Mouse (Mus musculus) ES-Bruce4 (cell line): ENCODE data around the gene Adipoq. TPM values are rescaled to one million over a fixed set of nuclear protein-coding genes. Genes with fewer than 3 reads are reported as not detected.

Experiments
- H3K27ac ChIP-seq: 2 replicates; pipeline ENCODE4 v1.5.1; 2012; ENCODE audit warnings: low read length, inconsistent platforms; ENCODE audit not compliant: insufficient read depth
- H3K27me3 ChIP-seq: 2 replicates; pipeline ENCODE4 v1.6.1; 2012; ENCODE audit warnings: mild to moderate bottlenecking, low read length, inconsistent platforms; ENCODE audit not compliant: control insufficient read depth, poor library complexity, insufficient read depth, severe bottlenecking
- H3K36me3 ChIP-seq: 2 replicates; pipeline ENCODE4 v1.6.1; 2012; ENCODE audit warnings: inconsistent platforms, mild to moderate bottlenecking, low read length, moderate library complexity; ENCODE audit not compliant: control insufficient read depth, poor library complexity, insufficient read depth, severe bottlenecking
- H3K4me1 ChIP-seq: one replicate; pipeline ENCODE4 v1.8.1; 2011; ENCODE audit warnings: low read length; ENCODE audit not compliant: control insufficient read depth, insufficient read depth
- H3K4me3 ChIP-seq: 2 replicates; pipeline ENCODE4 v1.5.1; 2011; ENCODE audit warnings: low read depth, mild to moderate bottlenecking, low read length
- H3K9ac ChIP-seq: 2 replicates; pipeline ENCODE4 v1.6.1; 2012; ENCODE audit warnings: low read depth, mild to moderate bottlenecking, inconsistent platforms; ENCODE audit not compliant: poor library complexity, severe bottlenecking
- H3K9me3 ChIP-seq: replicated peaks from 2 replicates; pipeline ENCODE4 v1.6.1; 2012; ENCODE audit warnings: mild to moderate bottlenecking, low read length, inconsistent platforms; ENCODE audit not compliant: control insufficient read depth, poor library complexity, insufficient read depth, severe bottlenecking
- CTCF ChIP-seq: IDR thresholded peaks from one replicate; pipeline ENCODE4 v1.8.1; 2011; ENCODE audit warnings: low read depth, low read length
- EP300 ChIP-seq: IDR thresholded peaks from 2 replicates; pipeline ENCODE4 v1.6.1; 2011; ENCODE audit warnings: low read depth, low read length; ENCODE audit not compliant: insufficient read depth
- POLR2A ChIP-seq: IDR thresholded peaks from one replicate; pipeline ENCODE4 v1.8.1; 2011; ENCODE audit warnings: low read length; ENCODE audit not compliant: insufficient read depth
- polyA plus RNA-seq: library from polyadenylated mRNA; stranded (reverse); fragments of >200 nt; gene quantifications from 2 replicates; pipeline ENCODE4 v1.2.4, GENCODE M21; 2011; ENCODE audit warnings: low read depth; ENCODE audit not compliant: missing spikeins, insufficient read depth, insufficient read length

Gene Adipoq
- polyA plus RNA-seq, 1 experiment: not detected

DNA sequence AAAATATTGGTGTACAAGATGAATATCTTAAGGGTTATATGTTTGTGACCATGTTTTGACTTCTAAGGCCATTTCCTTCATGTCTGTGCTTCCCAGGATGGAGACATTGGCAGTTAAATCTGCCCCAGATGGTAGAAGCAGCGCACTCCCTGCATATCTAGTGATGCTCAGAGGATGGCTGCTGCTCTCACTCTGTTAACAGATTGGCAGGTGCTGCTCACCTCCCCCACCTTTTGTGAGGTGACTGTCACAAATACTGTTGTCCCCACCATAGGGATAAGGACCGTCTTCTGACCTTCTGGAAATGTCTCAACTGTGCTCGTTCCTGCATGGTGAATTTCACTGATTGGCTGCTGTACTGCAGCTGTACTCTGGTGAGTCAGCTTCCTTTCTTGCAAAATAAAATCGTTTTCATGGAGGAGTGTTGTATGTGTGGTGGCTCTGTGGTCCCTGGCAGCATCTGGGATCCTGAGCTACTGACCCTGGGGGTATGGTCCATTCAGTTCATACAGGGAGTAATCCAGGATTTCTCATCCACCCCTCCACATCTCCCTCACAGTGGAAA, 9.8 kb upstream of the Adipoq start:
- Histone ChIP-seq H3K27ac (no peak overlapping the region), H3K4me3 (no peak overlapping the region), H3K27me3 (no peaks in the 10 kb centered on the region), H3K9ac (no peak overlapping the region), H3K36me3 (no peaks in the 10 kb centered on the region), H3K9me3 (no peaks in the 10 kb centered on the region), H3K4me1 (no peaks in the 10 kb centered on the region)
- TF ChIP-seq POLR2A (no peak), CTCF (no peak), EP300 (no peak)

GRCm38 (mm10) chr16:23140911-23141310, 5.4 kb upstream of the Adipoq start:
- no peaks in the 10 kb centered on the region for H3K9me3 ChIP-seq
- H3K27ac ChIP-seq: no peak overlapping the region
- H3K36me3 ChIP-seq: no peaks in the 10 kb centered on the region
- TF ChIP-seq CTCF: no peak
- TF ChIP-seq POLR2A: no peak
- no peak for TF ChIP-seq EP300
- H3K4me1 ChIP-seq: no peaks in the 10 kb centered on the region
- H3K27me3 ChIP-seq: no peaks in the 10 kb centered on the region
- no peak overlapping the region for H3K4me3 ChIP-seq
- no peak overlapping the region for H3K9ac ChIP-seq

DNA sequence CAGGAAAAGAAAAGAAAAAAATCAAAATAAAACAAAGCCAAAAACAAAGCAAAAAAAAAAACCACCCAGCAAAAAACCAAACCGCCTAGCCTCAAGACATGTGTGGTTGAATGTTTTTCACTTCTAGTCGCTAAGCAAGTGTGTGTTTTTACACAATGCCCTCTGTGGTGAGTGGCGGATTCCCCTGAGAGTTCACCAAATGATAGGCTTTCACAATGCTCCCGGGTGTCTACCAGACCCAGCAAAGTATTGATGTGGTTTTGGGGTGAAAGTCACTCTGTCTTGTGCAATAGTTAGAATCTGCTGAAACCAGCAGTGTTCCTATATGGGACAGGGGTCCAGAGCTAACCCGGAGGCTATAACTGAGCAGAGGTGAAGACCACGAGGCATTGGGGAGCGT, 2.0 kb upstream of the Adipoq start:
- no peaks in the 10 kb centered on the region for H3K4me1 ChIP-seq
- H3K9me3 ChIP-seq: no peaks in the 10 kb centered on the region
- H3K36me3 ChIP-seq: no peaks in the 10 kb centered on the region
- no peak overlapping the region for H3K27ac ChIP-seq
- TF ChIP-seq CTCF: no peak
- TF ChIP-seq EP300: no peak
- no peak for TF ChIP-seq POLR2A
- no peak overlapping the region for H3K4me3 ChIP-seq
- H3K27me3 ChIP-seq: no peaks in the 10 kb centered on the region
- no peak overlapping the region for H3K9ac ChIP-seq

GRCm38 (mm10) chr16:23145211-23145610, 1.1 kb upstream of the Adipoq start:
- no peaks in the 10 kb centered on the region for H3K9me3 ChIP-seq

GRCm38 (mm10) chr16:23148936-23149335, 2.6 kb downstream of the Adipoq start:
- Histone ChIP-seq H3K4me1 (no peaks in the 10 kb centered on the region), H3K36me3 (no peaks in the 10 kb centered on the region), H3K27ac (no peak overlapping the region), H3K27me3 (no peaks in the 10 kb centered on the region), H3K9me3 (no peaks in the 10 kb centered on the region), H3K9ac (no peak overlapping the region), H3K4me3 (no peak overlapping the region)
- TF ChIP-seq POLR2A (no peak), EP300 (no peak), CTCF (no peak)

More at GRCm38 (mm10) chr16:23145211-23145610, 1.1 kb upstream of the Adipoq start:
- Histone ChIP-seq H3K4me1 (no peaks in the 10 kb centered on the region), H3K9ac (no peak overlapping the region), H3K27me3 (no peaks in the 10 kb centered on the region), H3K27ac (no peak overlapping the region), H3K36me3 (no peaks in the 10 kb centered on the region), H3K4me3 (no peak overlapping the region)
- TF ChIP-seq CTCF: no peak
- TF ChIP-seq POLR2A: no peak
- TF ChIP-seq EP300: no peak

DNA sequence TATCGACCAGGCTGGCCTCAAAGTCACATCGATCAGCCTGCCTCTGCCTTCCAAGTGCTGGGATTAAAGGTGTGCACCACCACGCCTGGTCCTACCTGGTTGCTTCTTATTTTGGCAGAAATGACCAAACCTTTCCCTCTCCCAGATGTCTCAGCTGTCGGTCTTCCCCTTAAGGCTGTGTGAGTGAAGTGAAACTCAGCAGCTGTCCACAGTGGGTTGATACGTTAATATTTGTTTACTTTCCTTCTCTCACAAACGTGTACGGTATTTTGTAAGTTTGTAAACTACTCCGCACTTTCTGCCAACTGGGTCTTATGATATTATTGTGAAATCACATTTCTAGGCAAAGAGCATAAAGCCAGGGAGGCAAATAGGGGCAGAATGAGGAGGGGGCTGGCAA, 3.1 kb downstream of the Adipoq start:
- Histone ChIP-seq H3K36me3 (no peaks in the 10 kb centered on the region), H3K27me3 (no peaks in the 10 kb centered on the region), H3K27ac (no peak overlapping the region), H3K9ac (no peak overlapping the region), H3K4me1 (no peaks in the 10 kb centered on the region), H3K4me3 (no peak overlapping the region), H3K9me3 (no peaks in the 10 kb centered on the region)
- TF ChIP-seq EP300 (no peak), CTCF (no peak), POLR2A (no peak)
